Mouse (Mus musculus): Measurements from ENCODE around the gene Piezo1. TPM values are rescaled to one million over a fixed set of nuclear protein-coding genes. Genes with fewer than 3 reads are reported as not detected.

Piezo1 gene
- polyA plus RNA-seq, 1 experiment from 2014 or later = 8.2 TPM

- no peaks in the 10 kb centered on the region for H3K4me1 ChIP-seq
- 83% methylated on average over 10 of the region's 10 CpGs for WGBS
- DNase-seq (ENCODE audit: low spot score) = no peak
Observed at GRCm38 (mm10) chr8:122452154-122452553, 99.0 kb downstream of the Piezo1 start.

GRCm38 (mm10) chr8:122451161-122451703, 99.9 kb downstream of the Piezo1 start:
- WGBS = 86% methylated on average over 7 of the region's 7 CpGs
- Histone ChIP-seq H3K4me3 (no peak overlapping the region), H3K27me3 (ENCODE audit: low read depth, poor library complexity, severe bottlenecking) (peaks cover 10% of the 10 kb centered on the region; the same call in 1 of the 2 replicates), H3K27ac (replicated peaks) (no peak overlapping the region), H3K36me3 (no peaks in the 10 kb centered on the region), H3K9me3 (replicated peaks) (no peaks in the 10 kb centered on the region), H3K4me1 (no peaks in the 10 kb centered on the region; the same call in 1 of the 2 replicates)
- DNase-seq (ENCODE audit: low spot score) = no peak

More at GRCm38 (mm10) chr8:122452154-122452553, 99.0 kb downstream of the Piezo1 start:
- peaks cover 17% of the 10 kb centered on the region for H3K27me3 ChIP-seq (ENCODE audit: low read depth, poor library complexity, severe bottlenecking)
- no peaks in the 10 kb centered on the region for H3K9me3 ChIP-seq (replicated peaks)
- no peak overlapping the region for H3K27ac ChIP-seq (replicated peaks)
- no peak overlapping the region for H3K4me3 ChIP-seq
- H3K36me3 ChIP-seq = no peaks in the 10 kb centered on the region

- DNase-seq (ENCODE audit: low spot score) = no peak
- Histone ChIP-seq H3K27me3 (ENCODE audit: low read depth, poor library complexity, severe bottlenecking) (no peaks in the 10 kb centered on the region), H3K4me1 (peaks cover 34% of the 10 kb centered on the region), H3K9me3 (replicated peaks) (no peaks in the 10 kb centered on the region), H3K4me3 (0 out of 2 replicates have a peak overlapping the region, but pooled peaks have one; percentile 87), H3K27ac (replicated peaks) (no peak overlapping the region), H3K36me3 (no peaks in the 10 kb centered on the region)
- 70% methylated on average over 3 of the region's 3 CpGs for WGBS
Observed at GRCm38 (mm10) chr8:122445203-122445602, 105.9 kb downstream of the Piezo1 start.

GRCm38 (mm10) chr8:122444058-122444748, 106.9 kb downstream of the Piezo1 start:
- WGBS = 53% methylated on average over 19 of the region's 19 CpGs
- Histone ChIP-seq H3K27ac (replicated peaks) (peak overlapping the region; percentile 93), H3K4me3 (peak overlapping the region; percentile 87), H3K36me3 (peaks cover 10% of the 10 kb centered on the region), H3K27me3 (ENCODE audit: low read depth, poor library complexity, severe bottlenecking) (no peaks in the 10 kb centered on the region), H3K9me3 (replicated peaks) (no peaks in the 10 kb centered on the region), H3K4me1 (peaks cover 34% of the 10 kb centered on the region)
- peak; percentile 60 for DNase-seq (ENCODE audit: low spot score)

GRCm38 (mm10) chr8:122443262-122444006, 107.7 kb downstream of the Piezo1 start, which contains the start of gene Mvd:
Gene Mvd (minus strand): TSS chr8:122443422.
- Histone ChIP-seq H3K9me3 (replicated peaks) (no peaks in the 10 kb centered on the region), H3K4me3 (peak within 1 kb of the TSS; percentile 87), H3K36me3 (peaks cover 17% of the 10 kb centered on the region), H3K4me1 (peaks cover 34% of the 10 kb centered on the region), H3K27ac (replicated peaks) (peak within 1 kb of the TSS; percentile 93), H3K27me3 (ENCODE audit: low read depth, poor library complexity, severe bottlenecking) (no peaks in the 10 kb centered on the region)
- under 1% methylated on average over 47 of the region's 47 CpGs for WGBS
- DNase-seq (ENCODE audit: low spot score) = peak; percentile 99

GRCm38 (mm10) chr8:122442781-122443180, 108.3 kb downstream of the Piezo1 start:
- Histone ChIP-seq H3K27me3 (ENCODE audit: low read depth, poor library complexity, severe bottlenecking) (no peaks in the 10 kb centered on the region), H3K4me3 (peak overlapping the region; percentile 87), H3K27ac (replicated peaks) (peak overlapping the region; percentile 93), H3K4me1 (peaks cover 34% of the 10 kb centered on the region), H3K9me3 (replicated peaks) (no peaks in the 10 kb centered on the region), H3K36me3 (peaks cover 24% of the 10 kb centered on the region)
- no peak for DNase-seq (ENCODE audit: low spot score)
- under 1% methylated on average over 12 of the region's 12 CpGs for WGBS

GRCm38 (mm10) chr8:122442356-122442755, 108.8 kb downstream of the Piezo1 start:
- WGBS = 21% methylated on average over 7 of the region's 7 CpGs
- H3K27me3 ChIP-seq (ENCODE audit: low read depth, poor library complexity, severe bottlenecking) = no peaks in the 10 kb centered on the region
- no peak for DNase-seq (ENCODE audit: low spot score)
- no peaks in the 10 kb centered on the region for H3K9me3 ChIP-seq (replicated peaks)
- H3K4me1 ChIP-seq = peaks cover 34% of the 10 kb centered on the region
- H3K4me3 ChIP-seq = peak overlapping the region; percentile 87
- H3K36me3 ChIP-seq = peaks cover 28% of the 10 kb centered on the region
- peak overlapping the region; percentile 93 for H3K27ac ChIP-seq (replicated peaks)

GRCm38 (mm10) chr8:122441326-122441725, 109.8 kb downstream of the Piezo1 start:
- no peaks in the 10 kb centered on the region for H3K27me3 ChIP-seq (ENCODE audit: low read depth, poor library complexity, severe bottlenecking)
- H3K9me3 ChIP-seq (replicated peaks) = no peaks in the 10 kb centered on the region
- no peak for DNase-seq (ENCODE audit: low spot score)
- H3K4me1 ChIP-seq = peaks cover 34% of the 10 kb centered on the region
- no peak overlapping the region for H3K27ac ChIP-seq (replicated peaks)
- H3K4me3 ChIP-seq = no peak overlapping the region
- H3K36me3 ChIP-seq = peaks cover 39% of the 10 kb centered on the region
- WGBS = 93% methylated on average over 1 of the region's 1 CpGs

GRCm38 (mm10) chr8:122439336-122439735, 111.8 kb downstream of the Piezo1 start:
- no peaks in the 10 kb centered on the region for H3K9me3 ChIP-seq (replicated peaks)

GRCm38 (mm10) chr8:122437708-122438331, 113.3 kb downstream of the Piezo1 start:
- Histone ChIP-seq H3K27me3 (ENCODE audit: low read depth, poor library complexity, severe bottlenecking) (no peaks in the 10 kb centered on the region; the same call in 1 of the 2 replicates), H3K27ac (replicated peaks) (no peak overlapping the region), H3K9me3 (replicated peaks) (no peaks in the 10 kb centered on the region), H3K36me3 (peaks cover 70% of the 10 kb centered on the region), H3K4me3 (no peak overlapping the region), H3K4me1 (peaks cover 18% of the 10 kb centered on the region)
- no peak for DNase-seq (ENCODE audit: low spot score)
- WGBS = 94% methylated on average over 13 of the region's 13 CpGs

More at GRCm38 (mm10) chr8:122439336-122439735, 111.8 kb downstream of the Piezo1 start:
- no peaks in the 10 kb centered on the region for H3K27me3 ChIP-seq (ENCODE audit: low read depth, poor library complexity, severe bottlenecking)
- H3K4me1 ChIP-seq = peaks cover 15% of the 10 kb centered on the region
- WGBS = 95% methylated on average over 16 of the region's 16 CpGs
- H3K36me3 ChIP-seq = peaks cover 58% of the 10 kb centered on the region
- H3K4me3 ChIP-seq = no peak overlapping the region
- no peak overlapping the region for H3K27ac ChIP-seq (replicated peaks)
- no peak for DNase-seq (ENCODE audit: low spot score)

GRCm38 (mm10) chr8:122436586-122437125, 114.5 kb downstream of the Piezo1 start:
- Histone ChIP-seq H3K4me3 (no peak overlapping the region), H3K36me3 (peaks cover 70% of the 10 kb centered on the region)
- WGBS = 89% methylated on average over 20 of the region's 20 CpGs

GRCm38 (mm10) chr8:122436146-122436545, 115.0 kb downstream of the Piezo1 start:
- no peaks in the 10 kb centered on the region for H3K9me3 ChIP-seq (replicated peaks)
- peaks cover 70% of the 10 kb centered on the region for H3K36me3 ChIP-seq
- H3K27me3 ChIP-seq (ENCODE audit: low read depth, poor library complexity, severe bottlenecking) = peaks cover 9% of the 10 kb centered on the region; the same call in 1 of the 2 replicates
- peaks cover 25% of the 10 kb centered on the region for H3K4me1 ChIP-seq
- H3K27ac ChIP-seq (replicated peaks) = no peak overlapping the region
- H3K4me3 ChIP-seq = no peak overlapping the region
- 96% methylated on average over 9 of the region's 9 CpGs for WGBS
- DNase-seq (ENCODE audit: low spot score) = no peak

More at GRCm38 (mm10) chr8:122436586-122437125, 114.5 kb downstream of the Piezo1 start:
- Histone ChIP-seq H3K9me3 (replicated peaks) (no peaks in the 10 kb centered on the region), H3K27me3 (ENCODE audit: low read depth, poor library complexity, severe bottlenecking) (peaks cover 4% of the 10 kb centered on the region; the same call in 1 of the 2 replicates), H3K4me1 (peaks cover 19% of the 10 kb centered on the region), H3K27ac (replicated peaks) (no peak overlapping the region)
- DNase-seq (ENCODE audit: low spot score) = no peak
